Mouse (Mus musculus): Measurements from ENCODE around the gene Mab21l2. TPM values are rescaled to one million over a fixed set of nuclear protein-coding genes. Genes with fewer than 3 reads are reported as not detected.

Gene Mab21l2
- polyA plus RNA-seq, 1 experiment: not detected

- Histone ChIP-seq H3K4me3 (ENCODE audit: extremely low read depth, insufficient read depth, insufficient read length) (no peak overlapping the region), H3K27ac (ENCODE audit: insufficient read depth, low read length) (no peak overlapping the region), H3K27me3 (ENCODE audit: control insufficient read depth, insufficient read depth, low read length) (no peaks in the 10 kb centered on the region), H3K4me1 (ENCODE audit: control insufficient read depth, insufficient read depth, insufficient read length) (no peaks in the 10 kb centered on the region), H3K36me3 (ENCODE audit: control insufficient read depth, insufficient read depth, low read length) (no peaks in the 10 kb centered on the region)
- 82% methylated on average over 1 of the region's 1 CpGs for WGBS
- TF ChIP-seq POLR2A (IDR thresholded peaks at IDR 0.05; ENCODE audit: low read depth, low read length) (no peak), CTCF (IDR thresholded peaks at IDR 0.05; ENCODE audit: extremely low read depth, insufficient read depth, insufficient read length, insufficient replicate concordance) (no peak)
- no peak for DNase-seq (ENCODE audit: low read depth in 1 of 2, low spot score in 2 of 2)
Measured at GRCm38 (mm10) chr3:86561023-86561344, 12.6 kb upstream of the Mab21l2 start.

GRCm38 (mm10) chr3:86560281-86561022 is 12.0 kb upstream of the Mab21l2 start:
- no peak overlapping the region for H3K4me3 ChIP-seq (ENCODE audit: extremely low read depth, insufficient read depth, insufficient read length)
- no peak overlapping the region for H3K27ac ChIP-seq (ENCODE audit: insufficient read depth, low read length)
- no peaks in the 10 kb centered on the region for H3K4me1 ChIP-seq (ENCODE audit: control insufficient read depth, insufficient read depth, insufficient read length)
- no peak for DNase-seq (ENCODE audit: low read depth in 1 of 2, low spot score in 2 of 2)
- 87% methylated on average over 4 of the region's 4 CpGs for WGBS
- TF ChIP-seq POLR2A (IDR thresholded peaks at IDR 0.05; ENCODE audit: low read depth, low read length): no peak
- TF ChIP-seq CTCF (IDR thresholded peaks at IDR 0.05; ENCODE audit: extremely low read depth, insufficient read depth, insufficient read length, insufficient replicate concordance): no peak
- H3K27me3 ChIP-seq (ENCODE audit: control insufficient read depth, insufficient read depth, low read length): no peaks in the 10 kb centered on the region
- no peaks in the 10 kb centered on the region for H3K36me3 ChIP-seq (ENCODE audit: control insufficient read depth, insufficient read depth, low read length)

- WGBS: 96% methylated on average over 4 of the region's 4 CpGs
Measured at GRCm38 (mm10) chr3:86559635-86560034, 11.2 kb upstream of the Mab21l2 start.

GRCm38 (mm10) chr3:86558976-86559375 is 10.5 kb upstream of the Mab21l2 start:
- TF ChIP-seq POLR2A (IDR thresholded peaks at IDR 0.05; ENCODE audit: low read depth, low read length) (no peak), CTCF (IDR thresholded peaks at IDR 0.05; ENCODE audit: extremely low read depth, insufficient read depth, insufficient read length, insufficient replicate concordance) (no peak)
- no peak for DNase-seq (ENCODE audit: low read depth in 1 of 2, low spot score in 2 of 2)

More at GRCm38 (mm10) chr3:86559635-86560034, 11.2 kb upstream of the Mab21l2 start:
- DNase-seq (ENCODE audit: low read depth in 1 of 2, low spot score in 2 of 2): no peak
- H3K36me3 ChIP-seq (ENCODE audit: control insufficient read depth, insufficient read depth, low read length): no peaks in the 10 kb centered on the region
- H3K27ac ChIP-seq (ENCODE audit: insufficient read depth, low read length): no peak overlapping the region
- no peaks in the 10 kb centered on the region for H3K27me3 ChIP-seq (ENCODE audit: control insufficient read depth, insufficient read depth, low read length)
- TF ChIP-seq CTCF (IDR thresholded peaks at IDR 0.05; ENCODE audit: extremely low read depth, insufficient read depth, insufficient read length, insufficient replicate concordance) (no peak), POLR2A (IDR thresholded peaks at IDR 0.05; ENCODE audit: low read depth, low read length) (no peak)
- no peak overlapping the region for H3K4me3 ChIP-seq (ENCODE audit: extremely low read depth, insufficient read depth, insufficient read length)
- H3K4me1 ChIP-seq (ENCODE audit: control insufficient read depth, insufficient read depth, insufficient read length): no peaks in the 10 kb centered on the region

GRCm38 (mm10) chr3:86552170-86552569 is 3.7 kb upstream of the Mab21l2 start:
- TF ChIP-seq POLR2A (IDR thresholded peaks at IDR 0.05; ENCODE audit: low read depth, low read length) (no peak), CTCF (IDR thresholded peaks at IDR 0.05; ENCODE audit: extremely low read depth, insufficient read depth, insufficient read length, insufficient replicate concordance) (no peak)
- peaks cover under 1% of the 10 kb centered on the region; the same call in 1 of the 2 replicates for H3K4me1 ChIP-seq (ENCODE audit: control insufficient read depth, insufficient read depth, insufficient read length)
- H3K36me3 ChIP-seq (ENCODE audit: control insufficient read depth, insufficient read depth, low read length): no peaks in the 10 kb centered on the region
- H3K27ac ChIP-seq (ENCODE audit: insufficient read depth, low read length): no peak overlapping the region
- no peak overlapping the region for H3K4me3 ChIP-seq (ENCODE audit: extremely low read depth, insufficient read depth, insufficient read length)
- no peak for DNase-seq (ENCODE audit: low read depth in 1 of 2, low spot score in 2 of 2)
- WGBS: 95% methylated on average over 5 of the region's 5 CpGs
- peaks cover 9% of the 10 kb centered on the region; the same call in 1 of the 2 replicates for H3K27me3 ChIP-seq (ENCODE audit: control insufficient read depth, insufficient read depth, low read length)

More at GRCm38 (mm10) chr3:86558976-86559375, 10.5 kb upstream of the Mab21l2 start:
- 49% methylated on average over 1 of the region's 1 CpGs for WGBS
- Histone ChIP-seq H3K4me3 (ENCODE audit: extremely low read depth, insufficient read depth, insufficient read length) (no peak overlapping the region), H3K27me3 (ENCODE audit: control insufficient read depth, insufficient read depth, low read length) (no peaks in the 10 kb centered on the region), H3K36me3 (ENCODE audit: control insufficient read depth, insufficient read depth, low read length) (no peaks in the 10 kb centered on the region), H3K27ac (ENCODE audit: insufficient read depth, low read length) (no peak overlapping the region), H3K4me1 (ENCODE audit: control insufficient read depth, insufficient read depth, insufficient read length) (no peaks in the 10 kb centered on the region)

- H3K4me1 ChIP-seq (ENCODE audit: control insufficient read depth, insufficient read depth, insufficient read length): peaks cover 5% of the 10 kb centered on the region
- peaks cover 16% of the 10 kb centered on the region for H3K27me3 ChIP-seq (ENCODE audit: control insufficient read depth, insufficient read depth, low read length)
- no peak for DNase-seq (ENCODE audit: low read depth in 1 of 2, low spot score in 2 of 2)
- WGBS: 89% methylated on average over 8 of the region's 8 CpGs
- H3K27ac ChIP-seq (ENCODE audit: insufficient read depth, low read length): no peak overlapping the region
- H3K4me3 ChIP-seq (ENCODE audit: extremely low read depth, insufficient read depth, insufficient read length): no peak overlapping the region
- no peaks in the 10 kb centered on the region for H3K36me3 ChIP-seq (ENCODE audit: control insufficient read depth, insufficient read depth, low read length)
- TF ChIP-seq CTCF (IDR thresholded peaks at IDR 0.05; ENCODE audit: extremely low read depth, insufficient read depth, insufficient read length, insufficient replicate concordance): no peak
Measured at GRCm38 (mm10) chr3:86551011-86551728, 2.7 kb upstream of the Mab21l2 start.
